Mouse (Mus musculus) stomach, postnatal 0 days (tissue): ENCODE measurements at regions not wholly inside any gene's neighbourhood (a gene's known extent, or its start where the extent isn't known, plus 50 kb on each side); places are given as distances from the start of the nearest gene placed in this dataset.

ENCODE experiments used
- CTCF ChIP-seq: IDR thresholded peaks from 2 replicates; pipeline ENCODE4 v1.5.1; 2016; ENCODE audit warnings: antibody characterized with exemption, low read depth, mild to moderate bottlenecking, moderate library complexity
- EP300 ChIP-seq: optimal IDR thresholded peaks from 2 replicates; pipeline ENCODE3; 2016; ENCODE audit warnings: antibody characterized with exemption

- TF ChIP-seq CTCF (no peak), EP300 (no peak)
Measured at GRCm38 (mm10) chr16:42666601-42667000, 209.1 kb upstream of the Zbtb20 start.
